Mouse (Mus musculus) embryonic facial prominence, embryonic 15.5 days (tissue): ENCODE results near the gene Mllt6. TPM values are rescaled to one million over a fixed set of nuclear protein-coding genes. Genes with fewer than 3 reads are reported as not detected.
"Not testable (repeated sequence)": the region's sequence is repeated elsewhere in the genome, so short reads cannot be mapped to it uniquely, and the experiment has no call there.

Source experiments
- ATAC-seq: fragments of 200-750 bp; cut with Nextera tagmentation; 2 replicates; pipeline ENCODE4 v1.8.0; 2017; ENCODE audit warnings: low read depth, moderate TSS enrichment; ENCODE audit not compliant: insufficient number of reproducible peaks, low FRiP score, low TSS enrichment
- H3K27ac ChIP-seq: fragments of 300-500 bp; sonication (generic); replicated peaks from 2 replicates; pipeline ENCODE4 v1.5.1; 2015; ENCODE audit warnings: mild to moderate bottlenecking, inconsistent platforms
- H3K27me3 ChIP-seq: fragments of 300-500 bp; sonication (generic); 2 replicates; pipeline ENCODE4 v1.6.1; 2015; ENCODE audit warnings: inconsistent platforms
- H3K36me3 ChIP-seq: fragments of 300-500 bp; sonication (generic); 2 replicates; pipeline ENCODE4 v1.6.1; 2015; ENCODE audit warnings: mild to moderate bottlenecking, inconsistent platforms
- H3K4me1 ChIP-seq: fragments of 300-500 bp; sonication (generic); 2 replicates; pipeline ENCODE4 v1.6.1; 2015; ENCODE audit warnings: inconsistent platforms
- H3K4me2 ChIP-seq: fragments of 300-500 bp; sonication (generic); replicated peaks from 2 replicates; pipeline ENCODE4 v1.6.1; 2015; ENCODE audit warnings: mild to moderate bottlenecking, inconsistent platforms
- H3K4me3 ChIP-seq: fragments of 300-500 bp; sonication (generic); replicated peaks from 2 replicates; pipeline ENCODE4 v1.5.1; 2015; ENCODE audit warnings: mild to moderate bottlenecking, inconsistent platforms
- H3K9ac ChIP-seq: fragments of 300-500 bp; sonication (generic); 2 replicates; pipeline ENCODE4 v1.6.1; 2015; ENCODE audit warnings: inconsistent platforms
- H3K9me3 ChIP-seq: fragments of 300-500 bp; sonication (generic); replicated peaks from 2 replicates; pipeline ENCODE4 v1.6.1; 2016; ENCODE audit warnings: inconsistent platforms
- WGBS: fragments of 180-500 bp; shearing (Covaris S2); methylation state at CpG from one replicate; pipeline ENCODE4 v1.1.7; 2015; 5-methylcytosine and 5-hydroxymethylcytosine counted together
- polyA plus RNA-seq: library from polyadenylated mRNA; unstranded; fragments of >200 nt; fragmentation: Nextera tagmentation; extraction: Ambion mirVana; gene quantifications from 2 replicates; pipeline ENCODE4 v1.2.1, GENCODE M21; 2015

The Mllt6 gene
- polyA plus RNA-seq, 1 experiment from 2014 or later, result 2.6 TPM

- WGBS, result 81% methylated on average over 3 of the region's 4 CpGs
- not testable (repeated sequence) for H3K36me3 ChIP-seq, ATAC-seq, H3K9me3 ChIP-seq, H3K27ac ChIP-seq, H3K27me3 ChIP-seq, H3K4me3 ChIP-seq, H3K4me1 ChIP-seq, H3K4me2 ChIP-seq, H3K9ac ChIP-seq
Observed at GRCm38 (mm10) chr11:97648541-97648940, 14.7 kb upstream of the Mllt6 start.

DNA sequence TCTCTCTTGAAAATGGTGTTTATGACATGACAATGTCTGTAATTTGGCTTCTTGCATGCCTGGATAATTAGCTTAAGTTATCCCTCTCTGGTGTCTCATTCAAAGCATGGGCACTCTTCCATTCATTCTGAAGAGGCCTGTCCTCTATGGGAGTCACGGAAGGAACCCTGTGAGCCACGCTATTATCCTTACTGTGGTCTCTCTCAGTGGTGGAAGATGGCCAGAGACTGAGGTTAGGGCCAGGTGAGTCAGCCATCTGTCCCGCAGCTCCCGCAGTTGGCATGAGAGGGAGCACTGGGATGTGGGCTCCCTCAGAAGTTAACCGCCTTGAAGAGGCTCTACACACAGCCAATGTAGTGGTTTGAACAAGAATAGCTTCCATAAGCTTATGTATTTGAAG is 12.9 kb upstream of the Mllt6 start:
- Histone ChIP-seq H3K27ac (no peak overlapping the region), H3K27me3 (no peaks in the 10 kb centered on the region), H3K4me3 (no peak overlapping the region), H3K9me3 (no peaks in the 10 kb centered on the region), H3K36me3 (no peaks in the 10 kb centered on the region), H3K4me2 (no peak overlapping the region), H3K9ac (no peak overlapping the region), H3K4me1 (peaks cover 3% of the 10 kb centered on the region; the same call in 1 of the 2 replicates)
- WGBS, result 58% methylated on average over 5 of the region's 5 CpGs
- ATAC-seq, result no peak

DNA sequence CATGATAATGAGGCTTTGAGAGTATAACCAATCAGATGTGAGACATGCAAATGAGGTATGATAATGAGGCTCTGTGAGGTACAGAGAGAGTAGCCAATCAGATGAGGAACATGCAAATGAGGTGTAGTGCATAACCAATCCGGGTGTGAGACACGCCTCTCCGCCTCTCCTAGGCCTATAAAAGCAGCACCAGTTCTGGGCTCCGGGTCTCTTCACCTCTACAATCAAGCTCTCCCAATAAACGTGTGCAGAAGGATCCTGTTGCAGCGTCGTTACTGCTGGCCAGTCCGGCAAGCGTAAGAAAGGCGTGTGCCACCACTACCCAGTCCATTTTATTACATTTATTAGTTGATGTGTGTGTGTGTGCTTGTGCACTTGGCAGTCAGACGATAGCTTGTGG is 9.8 kb upstream of the Mllt6 start:
- not testable (repeated sequence) for H3K4me2 ChIP-seq
- WGBS, result 91% methylated on average over 11 of the region's 11 CpGs

DNA sequence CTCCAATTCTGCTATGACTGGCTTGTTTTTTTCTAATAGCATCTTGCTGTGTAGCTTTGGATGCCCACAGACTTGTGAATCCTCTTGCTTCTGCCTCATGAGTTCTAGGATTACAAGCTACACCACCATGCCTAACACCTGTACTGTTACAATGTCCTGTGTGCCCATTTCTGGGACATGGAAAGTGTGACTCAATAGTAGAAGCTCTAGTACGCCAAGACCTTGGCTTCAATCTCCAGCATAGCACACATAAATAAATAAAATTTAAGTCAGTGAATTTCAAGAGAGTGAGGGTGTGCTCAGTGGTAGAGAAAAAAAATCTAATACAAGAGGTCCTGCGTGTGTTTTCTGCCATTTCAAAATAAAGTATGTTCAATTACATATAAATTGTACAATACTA is 9.0 kb upstream of the Mllt6 start:
- Histone ChIP-seq H3K4me2 (no peak overlapping the region), H3K9ac (no peak overlapping the region), H3K4me1 (peaks cover 6% of the 10 kb centered on the region), H3K27me3 (no peaks in the 10 kb centered on the region), H3K27ac (no peak overlapping the region), H3K4me3 (no peak overlapping the region), H3K9me3 (no peaks in the 10 kb centered on the region), H3K36me3 (no peaks in the 10 kb centered on the region)
- ATAC-seq, result no peak
- 92% methylated on average over 2 of the region's 2 CpGs for WGBS

More for the DNA sequence above, 9.8 kb upstream of the Mllt6 start:
- not testable (repeated sequence) for H3K27me3 ChIP-seq, H3K9ac ChIP-seq, H3K4me1 ChIP-seq, H3K4me3 ChIP-seq, H3K36me3 ChIP-seq, H3K27ac ChIP-seq, ATAC-seq, H3K9me3 ChIP-seq

DNA sequence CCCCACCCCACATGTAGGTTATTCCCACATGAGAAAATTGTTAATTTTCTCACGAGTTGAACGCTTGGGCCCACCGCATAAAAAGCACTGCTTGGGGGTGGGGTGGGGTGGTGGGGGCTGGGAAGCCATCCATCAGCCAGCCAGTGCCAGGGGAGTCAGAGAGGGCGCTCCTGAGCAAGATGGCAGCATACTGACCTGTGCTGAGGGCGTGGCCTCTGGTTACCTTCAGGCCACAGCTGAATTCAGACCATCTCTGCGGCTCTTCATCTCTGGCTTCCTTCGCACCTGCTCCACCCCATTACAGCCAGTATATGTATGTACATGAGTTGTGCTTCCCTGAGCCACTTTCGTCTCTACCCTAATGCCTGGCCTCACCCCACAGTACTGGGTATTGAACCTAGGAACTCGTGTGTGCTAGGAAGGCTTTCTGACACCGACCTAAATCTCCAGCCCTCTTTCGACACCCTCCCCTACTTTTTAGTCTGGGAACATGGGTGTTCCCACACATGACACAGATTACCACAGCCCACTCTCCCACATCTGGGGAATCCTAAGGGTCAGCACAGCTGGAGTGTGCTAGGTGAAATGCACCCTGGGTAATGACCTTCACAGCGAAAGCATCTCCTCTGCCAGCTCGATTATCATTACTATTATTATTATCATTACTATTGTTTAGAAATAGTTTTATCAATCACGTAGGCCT is 6.8 kb upstream of the Mllt6 start:
- H3K27me3 ChIP-seq, result peaks cover 6% of the 10 kb centered on the region; the same call in 1 of the 2 replicates
- no peak for ATAC-seq
- WGBS, result 74% methylated on average over 14 of the region's 14 CpGs
- H3K9ac ChIP-seq, result no peak overlapping the region
- H3K27ac ChIP-seq, result no peak overlapping the region
- H3K4me2 ChIP-seq, result no peak overlapping the region
- no peaks in the 10 kb centered on the region for H3K36me3 ChIP-seq
- H3K4me3 ChIP-seq, result no peak overlapping the region
- no peaks in the 10 kb centered on the region for H3K9me3 ChIP-seq
- H3K4me1 ChIP-seq, result peaks cover 21% of the 10 kb centered on the region

GRCm38 (mm10) chr11:97657184-97657945 is 5.8 kb upstream of the Mllt6 start:
- no peak overlapping the region for H3K9ac ChIP-seq
- 48% methylated on average over 3 of the region's 6 CpGs for WGBS
- peaks cover 30% of the 10 kb centered on the region for H3K4me1 ChIP-seq
- H3K9me3 ChIP-seq, result no peaks in the 10 kb centered on the region
- no peak overlapping the region for H3K4me2 ChIP-seq
- ATAC-seq, result no peak
- no peaks in the 10 kb centered on the region for H3K36me3 ChIP-seq
- no peak overlapping the region for H3K4me3 ChIP-seq
- H3K27ac ChIP-seq, result no peak overlapping the region
- H3K27me3 ChIP-seq, result peaks cover 15% of the 10 kb centered on the region

DNA sequence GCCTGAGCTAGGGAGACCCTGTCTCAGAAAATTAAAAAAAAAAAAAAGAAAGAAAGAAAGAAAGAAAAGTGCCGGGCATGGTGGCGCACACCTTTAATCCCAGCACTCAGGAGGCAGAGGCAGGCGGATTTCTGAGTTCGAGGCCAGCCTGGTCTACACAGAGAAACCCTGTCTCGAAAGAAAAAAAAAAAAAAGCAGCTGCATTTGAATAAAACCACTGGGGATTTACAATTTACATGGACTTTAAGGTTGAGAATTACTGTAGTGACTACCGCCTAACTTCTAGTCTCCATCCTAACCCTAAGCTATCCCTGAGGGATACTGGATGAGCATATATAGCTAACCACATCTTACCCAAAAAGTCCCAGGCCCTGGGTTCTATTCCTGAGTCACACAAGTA is 5.2 kb upstream of the Mllt6 start:
- not testable (repeated sequence) for ATAC-seq, H3K27ac ChIP-seq, H3K9ac ChIP-seq, H3K4me2 ChIP-seq, H3K9me3 ChIP-seq, H3K4me3 ChIP-seq, H3K36me3 ChIP-seq
- Histone ChIP-seq H3K27me3 (peaks cover 17% of the 10 kb centered on the region), H3K4me1 (peaks cover 35% of the 10 kb centered on the region)
- WGBS, result 91% methylated on average over 6 of the region's 6 CpGs

GRCm38 (mm10) chr11:97658751-97659266 is 4.4 kb upstream of the Mllt6 start:
- peak overlapping the region; percentile 83; the same call in 1 of the 2 replicates for H3K4me2 ChIP-seq
- H3K4me3 ChIP-seq, result no peak overlapping the region
- no peak overlapping the region for H3K9ac ChIP-seq

GRCm38 (mm10) chr11:97659267-97659989 is 3.8 kb upstream of the Mllt6 start:
- peak overlapping the region; percentile 81 for H3K9ac ChIP-seq
- H3K4me1 ChIP-seq, result peaks cover 38% of the 10 kb centered on the region
- WGBS, result 8% methylated on average over 13 of the region's 13 CpGs
- no peaks in the 10 kb centered on the region for H3K36me3 ChIP-seq
- H3K4me3 ChIP-seq, result peak overlapping the region; percentile 83
- H3K4me2 ChIP-seq, result peak overlapping the region; percentile 83
- peaks cover 17% of the 10 kb centered on the region for H3K27me3 ChIP-seq
- H3K27ac ChIP-seq, result peak overlapping the region; percentile 83
- no peaks in the 10 kb centered on the region for H3K9me3 ChIP-seq
- ATAC-seq, result no peak

More at GRCm38 (mm10) chr11:97658751-97659266, 4.4 kb upstream of the Mllt6 start:
- peaks cover 17% of the 10 kb centered on the region for H3K27me3 ChIP-seq
- 72% methylated on average over 11 of the region's 11 CpGs for WGBS
- peaks cover 35% of the 10 kb centered on the region for H3K4me1 ChIP-seq
- no peaks in the 10 kb centered on the region for H3K36me3 ChIP-seq
- ATAC-seq, result no peak
- no peaks in the 10 kb centered on the region for H3K9me3 ChIP-seq
- no peak overlapping the region for H3K27ac ChIP-seq

- Histone ChIP-seq H3K27me3 (peaks cover 17% of the 10 kb centered on the region), H3K36me3 (no peaks in the 10 kb centered on the region), H3K9me3 (no peaks in the 10 kb centered on the region), H3K4me3 (peak overlapping the region; percentile 83), H3K9ac (peak overlapping the region; percentile 81), H3K4me2 (peak overlapping the region; percentile 83), H3K27ac (peak overlapping the region; percentile 83), H3K4me1 (peaks cover 45% of the 10 kb centered on the region)
- peak; percentile 85 for ATAC-seq
- WGBS, result under 1% methylated on average over 76 of the region's 78 CpGs
Observed at GRCm38 (mm10) chr11:97659990-97660714, 3.1 kb upstream of the Mllt6 start.
